Mouse (Mus musculus) liver, postnatal 0 days (tissue): ENCODE results near the gene Prr7. TPM values are rescaled to one million over a fixed set of nuclear protein-coding genes. Genes with fewer than 3 reads are reported as not detected.

Experiments used
- ATAC-seq: fragments of 200-750 bp; cut with Nextera tagmentation; 2 replicates; pipeline ENCODE4 v1.8.0; 2017; ENCODE audit warnings: mild to moderate bottlenecking, moderate library complexity
- DNase-seq: peaks from one replicate; pipeline ENCODE4 v3.0.0-alpha.2; 2016
- H3K27ac ChIP-seq: fragments of 300-500 bp; sonication (generic); 2 replicates; pipeline ENCODE4 v1.5.1; 2014; ENCODE audit warnings: antibody characterized with exemption, moderate library complexity, mild to moderate bottlenecking, low read depth
- H3K27me3 ChIP-seq: fragments of 300-500 bp; sonication (generic); 2 replicates; pipeline ENCODE4 v1.6.1; 2014; ENCODE audit warnings: low read length, control low read depth, mixed read lengths; ENCODE audit not compliant: insufficient read depth
- H3K36me3 ChIP-seq: fragments of 300-500 bp; sonication (generic); replicated peaks from 2 replicates; pipeline ENCODE4 v1.6.1; 2014; ENCODE audit warnings: mild to moderate bottlenecking, control low read depth, low read length, moderate library complexity, mixed read lengths; ENCODE audit not compliant: insufficient read depth
- H3K4me1 ChIP-seq: fragments of 300-500 bp; sonication (generic); 2 replicates; pipeline ENCODE4 v1.6.1; 2014; ENCODE audit warnings: antibody characterized with exemption, mild to moderate bottlenecking, control low read depth; ENCODE audit not compliant: insufficient read depth
- H3K4me2 ChIP-seq: fragments of 300-500 bp; sonication (generic); 2 replicates; pipeline ENCODE4 v1.6.1; 2014; ENCODE audit warnings: low read depth, mild to moderate bottlenecking, low read length, moderate library complexity, mixed read lengths
- H3K4me3 ChIP-seq: fragments of 300-500 bp; sonication (generic); 2 replicates; pipeline ENCODE4 v1.5.1; 2014; ENCODE audit warnings: low read depth, low read length
- H3K9ac ChIP-seq: fragments of 300-500 bp; sonication (generic); replicated peaks from 2 replicates; pipeline ENCODE4 v1.6.1; 2014; ENCODE audit warnings: mild to moderate bottlenecking, moderate library complexity
- H3K9me3 ChIP-seq: fragments of 300-500 bp; sonication (generic); 2 replicates; pipeline ENCODE4 v1.6.1; 2016; ENCODE audit warnings: mild to moderate bottlenecking, control low read depth, low read length, mixed read lengths
- CTCF ChIP-seq: sonication (generic); IDR thresholded peaks from 2 replicates; pipeline ENCODE4 v1.5.1; 2016; ENCODE audit warnings: antibody characterized with exemption, low read depth
- EP300 ChIP-seq: IDR thresholded peaks from 2 replicates; pipeline ENCODE4 v1.6.1; 2016; ENCODE audit warnings: antibody characterized with exemption, low read depth, mild to moderate bottlenecking
- WGBS: fragments of 180-500 bp; shearing (Covaris S2); extraction: QIAGEN DNeasy Blood & Tissue Kit; methylation state at CpG from one replicate; pipeline ENCODE4 v1.1.7; 2014; ENCODE audit not compliant: insufficient replicate concordance; 5-methylcytosine and 5-hydroxymethylcytosine counted together
- polyA plus RNA-seq: library from polyadenylated mRNA; unstranded; fragments of >200 nt; fragmentation: Nextera tagmentation; extraction: Ambion mirVana; gene quantifications from 2 replicates; pipeline ENCODE4 v1.2.1, GENCODE M21; 2015

Prr7 gene
- polyA plus RNA-seq, 1 experiment from 2014 or later = not detected

DNA sequence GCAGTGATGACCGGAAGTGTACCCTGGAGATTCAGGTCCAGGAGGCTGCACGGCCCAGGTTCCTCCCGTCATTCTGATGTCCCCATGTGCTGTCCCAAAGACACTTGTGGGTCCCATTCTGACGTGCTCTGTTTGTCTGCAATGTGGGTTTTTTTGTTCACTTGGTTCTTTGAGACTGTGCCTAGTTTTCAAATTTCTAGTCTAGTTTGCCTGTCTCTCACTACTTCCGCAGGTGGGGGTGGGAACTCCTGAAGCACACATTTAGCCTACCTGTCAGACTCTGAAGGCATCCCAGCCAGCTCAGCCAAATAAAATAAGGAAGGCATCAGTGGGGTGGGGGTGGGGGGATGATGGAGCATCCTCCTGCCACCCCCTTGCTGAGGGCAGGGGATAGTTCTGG is 15.9 kb upstream of the Prr7 start:
- Histone ChIP-seq H3K4me2 (peak overlapping the region; percentile 48), H3K27me3 (no peaks in the 10 kb centered on the region), H3K9me3 (no peaks in the 10 kb centered on the region), H3K4me1 (peaks cover 58% of the 10 kb centered on the region), H3K36me3 (peaks cover 31% of the 10 kb centered on the region), H3K4me3 (no peak overlapping the region), H3K9ac (no peak overlapping the region), H3K27ac (peak overlapping the region; percentile 50; the same call in 1 of the 2 replicates)
- TF ChIP-seq CTCF (no peak), EP300 (no peak)
- 78% methylated on average over 5 of the region's 5 CpGs for WGBS
- ATAC-seq (no peak), DNase-seq (no peak)

DNA sequence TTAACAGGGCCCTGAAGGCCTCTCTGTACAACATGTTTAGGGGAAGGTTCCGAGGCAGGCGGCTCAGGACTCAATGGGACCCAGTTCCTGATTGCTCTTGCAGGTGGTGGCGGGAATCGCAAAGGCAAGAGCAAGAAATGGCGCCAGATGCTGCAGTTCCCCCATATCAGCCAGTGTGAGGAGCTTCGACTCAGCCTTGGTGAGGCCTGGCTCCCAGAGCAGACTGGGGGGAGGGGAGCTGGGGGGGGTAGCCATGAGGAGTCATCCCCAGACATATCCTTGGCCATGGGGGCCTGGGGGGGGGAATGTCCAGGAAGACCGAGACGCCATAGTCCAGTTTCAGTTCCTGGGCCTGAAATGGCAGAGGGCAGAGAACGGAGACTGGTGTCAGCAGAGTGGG is 14.9 kb upstream of the Prr7 start:
- Histone ChIP-seq H3K9ac (no peak overlapping the region), H3K27ac (peak overlapping the region; percentile 71), H3K4me3 (no peak overlapping the region), H3K9me3 (no peaks in the 10 kb centered on the region), H3K4me2 (peak overlapping the region; percentile 48), H3K4me1 (peaks cover 50% of the 10 kb centered on the region), H3K27me3 (no peaks in the 10 kb centered on the region), H3K36me3 (peaks cover 41% of the 10 kb centered on the region)
- ATAC-seq (no peak), DNase-seq (no peak)
- 80% methylated on average over 9 of the region's 9 CpGs for WGBS
- TF ChIP-seq EP300 (no peak), CTCF (no peak)

DNA sequence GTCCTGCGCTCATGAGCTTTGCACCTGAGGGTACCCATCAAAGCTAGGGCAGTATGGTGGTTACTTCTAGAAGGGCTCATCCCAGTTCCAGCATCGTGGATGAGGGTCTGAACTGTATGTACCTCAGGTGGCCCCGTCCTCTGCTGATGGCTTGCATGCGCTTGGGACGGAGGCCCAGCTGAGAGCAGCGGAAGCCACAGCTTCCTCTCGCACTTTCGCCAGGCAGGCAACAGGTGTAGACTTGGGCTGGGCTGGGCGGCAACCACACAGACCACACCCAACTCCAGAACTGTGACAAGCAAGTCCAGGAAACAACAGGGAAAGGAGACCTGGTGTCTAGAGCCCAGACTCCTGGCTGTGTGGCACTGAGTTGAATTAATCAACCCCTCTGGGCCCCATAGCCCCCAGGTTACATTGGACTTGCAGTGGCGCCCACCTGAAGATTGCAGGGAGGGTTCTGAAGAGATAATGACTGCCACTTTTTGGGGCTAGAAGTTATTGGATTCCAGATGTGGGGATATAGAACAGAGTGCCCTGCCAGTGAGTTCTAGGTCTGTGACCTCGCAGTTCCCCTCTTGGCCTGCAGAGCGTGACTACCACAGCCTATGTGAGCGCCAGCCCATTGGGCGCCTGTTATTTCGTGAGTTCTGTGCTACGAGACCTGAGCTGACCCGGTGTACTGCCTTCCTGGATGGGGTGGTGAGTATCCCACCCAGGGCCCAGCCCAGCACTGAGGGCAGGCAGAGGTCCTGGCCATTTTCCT is 14.2 kb upstream of the Prr7 start:
- peaks cover 48% of the 10 kb centered on the region for H3K36me3 ChIP-seq
- H3K27me3 ChIP-seq = no peaks in the 10 kb centered on the region
- peaks cover 50% of the 10 kb centered on the region for H3K4me1 ChIP-seq
- no peaks in the 10 kb centered on the region for H3K9me3 ChIP-seq
- peak overlapping the region; percentile 71 for H3K27ac ChIP-seq
- peak overlapping the region; percentile 48 for H3K4me2 ChIP-seq
- DNase-seq = peak; percentile 64
- ATAC-seq = no peak
- 70% methylated on average over 17 of the region's 17 CpGs for WGBS
- H3K9ac ChIP-seq = no peak overlapping the region
- no peak overlapping the region for H3K4me3 ChIP-seq
- TF ChIP-seq CTCF (peak; percentile 32; the same call in 1 of the 2 replicates), EP300 (no peak)

GRCm38 (mm10) chr13:55450511-55450980 is 13.5 kb upstream of the Prr7 start:
- Histone ChIP-seq H3K27ac (no peak overlapping the region), H3K4me3 (no peak overlapping the region), H3K27me3 (no peaks in the 10 kb centered on the region), H3K4me1 (peaks cover 50% of the 10 kb centered on the region), H3K4me2 (0 out of 2 replicates have a peak overlapping the region, but pooled peaks have one; percentile 9), H3K9me3 (no peaks in the 10 kb centered on the region), H3K9ac (no peak overlapping the region), H3K36me3 (peaks cover 54% of the 10 kb centered on the region)
- no peak for TF ChIP-seq CTCF
- no peak for TF ChIP-seq EP300
- DNase-seq (no peak), ATAC-seq (no peak)
- 91% methylated on average over 11 of the region's 11 CpGs for WGBS

- H3K4me1 ChIP-seq = peaks cover 44% of the 10 kb centered on the region
- no peak overlapping the region for H3K4me2 ChIP-seq
- no peaks in the 10 kb centered on the region for H3K9me3 ChIP-seq
- WGBS = 76% methylated on average over 10 of the region's 10 CpGs
- no peak overlapping the region for H3K9ac ChIP-seq
- ATAC-seq (no peak), DNase-seq (no peak)
- no peaks in the 10 kb centered on the region for H3K27me3 ChIP-seq
- H3K36me3 ChIP-seq = peaks cover 59% of the 10 kb centered on the region
- H3K27ac ChIP-seq = no peak overlapping the region
- H3K4me3 ChIP-seq = no peak overlapping the region
- no peak for TF ChIP-seq CTCF
These were observed 12.8 kb upstream of the Prr7 start for GRCm38 (mm10) chr13:55451296-55451695.

- Histone ChIP-seq H3K4me2 (no peak overlapping the region), H3K4me3 (no peak overlapping the region), H3K27me3 (no peaks in the 10 kb centered on the region), H3K36me3 (peaks cover 62% of the 10 kb centered on the region), H3K4me1 (peaks cover 37% of the 10 kb centered on the region), H3K9ac (no peak overlapping the region), H3K9me3 (no peaks in the 10 kb centered on the region), H3K27ac (no peak overlapping the region)
- TF ChIP-seq EP300 = no peak
- TF ChIP-seq CTCF = no peak
- no peak for DNase-seq
- no peak for ATAC-seq
- whole genome bisulfite sequencing = 93% methylated on average over 16 of the region's 16 CpGs
These were observed 12.1 kb upstream of the Prr7 start for GRCm38 (mm10) chr13:55451785-55452549.
